Mouse (Mus musculus): ENCODE measurements around the gene Slc46a2.

The Slc46a2 gene

DNA sequence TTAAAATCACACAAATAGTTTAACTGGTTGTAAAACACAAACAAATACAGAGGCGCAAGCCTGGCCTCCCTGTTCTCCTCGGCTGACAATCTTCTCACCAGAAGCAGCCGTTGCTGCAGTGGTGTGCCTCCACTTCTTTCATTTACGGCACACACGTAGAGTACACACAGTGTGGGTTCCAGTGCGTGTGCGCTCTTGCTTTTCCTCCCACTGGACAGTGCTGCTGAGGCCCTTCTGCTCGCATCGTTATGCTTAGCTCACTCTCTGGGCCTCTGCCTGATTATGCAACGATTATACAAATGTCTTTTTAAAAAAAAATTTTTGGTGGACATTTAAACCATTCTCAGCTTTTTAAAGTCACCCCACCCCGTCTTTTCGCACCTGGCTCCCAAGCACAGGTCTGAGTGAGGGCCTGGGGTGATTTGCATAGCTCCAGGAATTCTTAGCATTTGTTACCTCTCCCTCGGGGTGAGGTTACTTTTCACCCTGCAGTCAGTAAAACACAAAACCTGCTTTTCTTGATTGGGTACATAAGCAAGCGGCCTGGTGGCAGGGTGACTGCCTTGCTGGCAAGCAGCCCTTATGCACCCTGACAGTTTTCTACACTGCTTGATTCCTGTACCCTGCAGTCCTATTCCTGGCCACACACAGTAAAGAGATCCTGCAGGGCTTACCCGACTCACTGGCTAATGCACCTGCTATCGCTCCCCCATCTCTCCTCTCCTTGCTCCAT, 55.0 kb downstream of the Slc46a2 start:
- no peak for DNase-seq (ENCODE audit: low spot score)
